Mouse (Mus musculus) ES-Bruce4 (cell line): ENCODE measurements around the gene Rarres2.

Experiments used
- CTCF ChIP-seq: IDR thresholded peaks from one replicate; pipeline ENCODE4 v1.8.1; 2011; ENCODE audit warnings: low read depth, low read length
- POLR2A ChIP-seq: IDR thresholded peaks from one replicate; pipeline ENCODE4 v1.8.1; 2011; ENCODE audit warnings: low read length; ENCODE audit not compliant: insufficient read depth

GRCm38 (mm10) chr6:48555956-48556355, 16.6 kb downstream of the Rarres2 start:
- TF ChIP-seq CTCF (no peak), POLR2A (no peak)
